Mouse (Mus musculus) gastrocnemius, postnatal 36 days (tissue): ENCODE results near the gene Ankmy2. TPM values are rescaled to one million over a fixed set of nuclear protein-coding genes. Genes with fewer than 3 reads are reported as not detected.
"Not testable (repeated sequence)": the region's sequence is repeated elsewhere in the genome, so short reads cannot be mapped to it uniquely, and the experiment has no call there.

ENCODE experiments used
- DNase-seq, 2 experiments: peaks; one replicate each; pipeline ENCODE4 v3.0.0; 2022
- intact Hi-C: fragments of 180-260 bp; cut with DNase I; formaldehyde crosslinking; loops from one replicate; pipeline ENCODE4 v1.15.1; 2025
- total RNA-seq, 2 experiments: library from RNA; stranded (reverse); gene quantifications; 2 replicates each; pipeline ENCODE4 v1.2.3; 2021

Gene Ankmy2
- total RNA-seq, 2 experiments from 2014 or later: 5.6 to 6.6 TPM

GRCm38 (mm10) chr12:36156101-36156636 lies 745 bp upstream of the Ankmy2 start:
- peak in 1 of 2 experiments; percentile 15 for DNase-seq
- intact Hi-C loops: no loop called here

- intact Hi-C loops: no loop called here
- peak in 1 of 2 experiments; percentile 15 for DNase-seq
These were observed 357 bp downstream of the Ankmy2 start for GRCm38 (mm10) chr12:36157304-36157637.

GRCm38 (mm10) chr12:36157638-36158308 lies 859 bp downstream of the Ankmy2 start, which contains the start of gene Bzw2:
Gene Bzw2, minus strand, starts transcription at chr12:36158080.
- intact Hi-C loops: no loop called here
- DNase-seq: peak; percentile 60 to 73

GRCm38 (mm10) chr12:36164126-36164791 lies 7.3 kb downstream of the Ankmy2 start:
- intact Hi-C loops: no loop called here

GRCm38 (mm10) chr12:36165299-36165698 lies 8.4 kb downstream of the Ankmy2 start:
- intact Hi-C loops: no loop called here
- DNase-seq: no peak

More at GRCm38 (mm10) chr12:36164126-36164791, 7.3 kb downstream of the Ankmy2 start:
- no peak for DNase-seq

- no peak for DNase-seq
- intact Hi-C loops: no loop called here
These were observed 20.3 kb downstream of the Ankmy2 start for GRCm38 (mm10) chr12:36177227-36177626.

GRCm38 (mm10) chr12:36182570-36182969 lies 25.7 kb downstream of the Ankmy2 start:
- intact Hi-C loops: no loop called here
- no peak for DNase-seq

GRCm38 (mm10) chr12:36187081-36187480 lies 30.2 kb downstream of the Ankmy2 start:
- no peak for DNase-seq
- intact Hi-C loops: no loop called here

GRCm38 (mm10) chr12:36189610-36190009 lies 32.7 kb downstream of the Ankmy2 start:
- DNase-seq: no peak
- intact Hi-C loops: no loop called here

- intact Hi-C loops: no loop called here
- DNase-seq: no peak
These were observed 33.4 kb downstream of the Ankmy2 start for GRCm38 (mm10) chr12:36190343-36190742.

GRCm38 (mm10) chr12:36194976-36195375 lies 38.1 kb downstream of the Ankmy2 start:
- no peak for DNase-seq
- intact Hi-C loops: no loop called here

GRCm38 (mm10) chr12:36205579-36206119 lies 48.7 kb downstream of the Ankmy2 start:
- DNase-seq, intact Hi-C loops: not testable (repeated sequence)

GRCm38 (mm10) chr12:36207072-36207799 lies 50.3 kb downstream of the Ankmy2 start:
- intact Hi-C loops: no loop called here
- peak; percentile 28 to 30 for DNase-seq

GRCm38 (mm10) chr12:36207800-36208148 lies 50.9 kb downstream of the Ankmy2 start:
- intact Hi-C loops: no loop called here
- DNase-seq: no peak

GRCm38 (mm10) chr12:36208456-36208855 lies 51.5 kb downstream of the Ankmy2 start:
- intact Hi-C loops: no loop called here
- no peak for DNase-seq

- no peak for DNase-seq
- intact Hi-C loops: loop anchor here (10.0 kb wide), 1 partner anchor 465 kb away; no protein-coding TSS in a partner anchor
These were observed 53.2 kb downstream of the Ankmy2 start for GRCm38 (mm10) chr12:36210096-36210495.

- DNase-seq: no peak
- intact Hi-C loops: loop anchor here (10.0 kb wide), 1 partner anchor 460 kb away; no protein-coding TSS in a partner anchor
These were observed 57.7 kb downstream of the Ankmy2 start for GRCm38 (mm10) chr12:36214389-36215148.

- intact Hi-C loops: loop anchor here (10.0 kb wide), 1 partner anchor 460 kb away; no protein-coding TSS in a partner anchor
- DNase-seq: no peak
These were observed 58.2 kb downstream of the Ankmy2 start for GRCm38 (mm10) chr12:36215149-36215480.

GRCm38 (mm10) chr12:36216230-36216629 lies 59.3 kb downstream of the Ankmy2 start:
- intact Hi-C loops: loop anchor here (10.0 kb wide), 1 partner anchor 459 kb away; no protein-coding TSS in a partner anchor
- no peak for DNase-seq

- DNase-seq: no peak
- intact Hi-C loops: loop anchor here (10.0 kb wide), 1 partner anchor 458 kb away; no protein-coding TSS in a partner anchor
These were observed 60.0 kb downstream of the Ankmy2 start for GRCm38 (mm10) chr12:36216905-36217304.
